Mouse (Mus musculus): Measurements from ENCODE around the gene Arhgef1.

Arhgef1 gene

GRCm38 (mm10) chr7:24947316-24948048 is 44.8 kb downstream of the Arhgef1 start:
- no peak for DNase-seq

- no peak for DNase-seq
Observed at GRCm38 (mm10) chr7:24948774-24949173, 46.1 kb downstream of the Arhgef1 start.

GRCm38 (mm10) chr7:24949958-24950623 is 47.4 kb downstream of the Arhgef1 start:
- DNase-seq, result peak; percentile 80

- no peak for DNase-seq
Observed at GRCm38 (mm10) chr7:24953966-24954365, 51.3 kb downstream of the Arhgef1 start.

GRCm38 (mm10) chr7:24954450-24954849 is 51.7 kb downstream of the Arhgef1 start:
- peak; percentile 69 for DNase-seq

GRCm38 (mm10) chr7:24955226-24955625 is 52.5 kb downstream of the Arhgef1 start:
- DNase-seq, result no peak

- no peak for DNase-seq
Observed at GRCm38 (mm10) chr7:24964288-24964687, 61.6 kb downstream of the Arhgef1 start.

GRCm38 (mm10) chr7:24964897-24965535 is 62.3 kb downstream of the Arhgef1 start:
- DNase-seq, result peak; percentile 84

- no peak for DNase-seq
Observed at GRCm38 (mm10) chr7:24967966-24968365, 65.3 kb downstream of the Arhgef1 start.

- no peak for DNase-seq
Observed at GRCm38 (mm10) chr7:24968463-24968862, 65.8 kb downstream of the Arhgef1 start.

GRCm38 (mm10) chr7:24969805-24970204 is 67.1 kb downstream of the Arhgef1 start:
- DNase-seq, result no peak

- no peak for DNase-seq
Observed at GRCm38 (mm10) chr7:24970341-24970740, 67.6 kb downstream of the Arhgef1 start.

GRCm38 (mm10) chr7:24971261-24971971 is 68.7 kb downstream of the Arhgef1 start:
- peak; percentile 40 for DNase-seq

GRCm38 (mm10) chr7:24971972-24972893 is 69.5 kb downstream of the Arhgef1 start, which contains the start of gene Rabac1:
TSS of gene Rabac1 (minus strand) at chr7:24972754.
- peak; percentile 88 for DNase-seq

GRCm38 (mm10) chr7:24973208-24973607 is 70.5 kb downstream of the Arhgef1 start:
- no peak for DNase-seq

- no peak for DNase-seq
Observed at GRCm38 (mm10) chr7:24973902-24974301, 71.2 kb downstream of the Arhgef1 start.

- peak; percentile 44 for DNase-seq
Observed at GRCm38 (mm10) chr7:24974893-24975595, 72.3 kb downstream of the Arhgef1 start.
